Mouse (Mus musculus): ENCODE results near the gene Lao1. TPM values are rescaled to one million over a fixed set of nuclear protein-coding genes. Genes with fewer than 3 reads are reported as not detected.

Lao1 gene
- polyA plus RNA-seq, 1 experiment from 2014 or later = not detected

GRCm38 (mm10) chr4:119011050-119011680 lies 49.8 kb downstream of the Lao1 start:
- WGBS = 62% methylated on average over 10 of the region's 10 CpGs
- H3K4me3 ChIP-seq (ENCODE audit: low read length) = no peak overlapping the region
- H3K4me2 ChIP-seq (replicated peaks; ENCODE audit: low read depth, low read length) = no peak overlapping the region
- no peak overlapping the region for H3K27ac ChIP-seq (ENCODE audit: low read length)
- no peaks in the 10 kb centered on the region for H3K4me1 ChIP-seq (ENCODE audit: insufficient read depth, low read length)
- no peak for ATAC-seq (ENCODE audit: low FRiP score, low TSS enrichment)
- H3K9me3 ChIP-seq (ENCODE audit: low read length) = no peaks in the 10 kb centered on the region
- no peak overlapping the region for H3K9ac ChIP-seq (replicated peaks; ENCODE audit: low read length)
- H3K27me3 ChIP-seq (ENCODE audit: insufficient read depth, low read length) = no peaks in the 10 kb centered on the region
- no peaks in the 10 kb centered on the region for H3K36me3 ChIP-seq (ENCODE audit: insufficient read depth, low read length)

GRCm38 (mm10) chr4:119013031-119013430 lies 51.7 kb downstream of the Lao1 start:
- Histone ChIP-seq H3K27me3 (ENCODE audit: insufficient read depth, low read length) (no peaks in the 10 kb centered on the region), H3K4me2 (replicated peaks; ENCODE audit: low read depth, low read length) (no peak overlapping the region), H3K4me1 (ENCODE audit: insufficient read depth, low read length) (no peaks in the 10 kb centered on the region), H3K9ac (replicated peaks; ENCODE audit: low read length) (no peak overlapping the region), H3K9me3 (ENCODE audit: low read length) (no peaks in the 10 kb centered on the region), H3K36me3 (ENCODE audit: insufficient read depth, low read length) (no peaks in the 10 kb centered on the region), H3K4me3 (ENCODE audit: low read length) (no peak overlapping the region), H3K27ac (ENCODE audit: low read length) (no peak overlapping the region)
- no peak for ATAC-seq (ENCODE audit: low FRiP score, low TSS enrichment)
- 87% methylated on average over 5 of the region's 5 CpGs for WGBS

GRCm38 (mm10) chr4:119014997-119015396 lies 53.6 kb downstream of the Lao1 start:
- Histone ChIP-seq H3K4me2 (replicated peaks; ENCODE audit: low read depth, low read length) (no peak overlapping the region), H3K9ac (replicated peaks; ENCODE audit: low read length) (no peak overlapping the region), H3K4me3 (ENCODE audit: low read length) (no peak overlapping the region), H3K9me3 (ENCODE audit: low read length) (no peaks in the 10 kb centered on the region), H3K4me1 (ENCODE audit: insufficient read depth, low read length) (peaks cover 14% of the 10 kb centered on the region), H3K27ac (ENCODE audit: low read length) (no peak overlapping the region), H3K36me3 (ENCODE audit: insufficient read depth, low read length) (no peaks in the 10 kb centered on the region), H3K27me3 (ENCODE audit: insufficient read depth, low read length) (no peaks in the 10 kb centered on the region)
- ATAC-seq (ENCODE audit: low FRiP score, low TSS enrichment) = no peak

- no peak overlapping the region for H3K4me3 ChIP-seq (ENCODE audit: low read length)
- ATAC-seq (ENCODE audit: low FRiP score, low TSS enrichment) = no peak
- 59% methylated on average over 6 of the region's 6 CpGs for WGBS
Observed at GRCm38 (mm10) chr4:119015557-119015956, 54.2 kb downstream of the Lao1 start.

GRCm38 (mm10) chr4:119017078-119017477 lies 55.7 kb downstream of the Lao1 start:
- ATAC-seq (ENCODE audit: low FRiP score, low TSS enrichment) = no peak
- H3K27me3 ChIP-seq (ENCODE audit: insufficient read depth, low read length) = no peaks in the 10 kb centered on the region
- H3K9ac ChIP-seq (replicated peaks; ENCODE audit: low read length) = no peak overlapping the region
- no peaks in the 10 kb centered on the region for H3K36me3 ChIP-seq (ENCODE audit: insufficient read depth, low read length)
- H3K4me2 ChIP-seq (replicated peaks; ENCODE audit: low read depth, low read length) = no peak overlapping the region
- no peaks in the 10 kb centered on the region for H3K9me3 ChIP-seq (ENCODE audit: low read length)
- 93% methylated on average over 5 of the region's 5 CpGs for WGBS
- no peak overlapping the region for H3K4me3 ChIP-seq (ENCODE audit: low read length)
- H3K4me1 ChIP-seq (ENCODE audit: insufficient read depth, low read length) = peaks cover 21% of the 10 kb centered on the region
- H3K27ac ChIP-seq (ENCODE audit: low read length) = no peak overlapping the region

More at GRCm38 (mm10) chr4:119015557-119015956, 54.2 kb downstream of the Lao1 start:
- H3K4me1 ChIP-seq (ENCODE audit: insufficient read depth, low read length) = peaks cover 14% of the 10 kb centered on the region
- H3K36me3 ChIP-seq (ENCODE audit: insufficient read depth, low read length) = no peaks in the 10 kb centered on the region
- no peaks in the 10 kb centered on the region for H3K9me3 ChIP-seq (ENCODE audit: low read length)
- no peaks in the 10 kb centered on the region for H3K27me3 ChIP-seq (ENCODE audit: insufficient read depth, low read length)
- H3K4me2 ChIP-seq (replicated peaks; ENCODE audit: low read depth, low read length) = no peak overlapping the region
- H3K9ac ChIP-seq (replicated peaks; ENCODE audit: low read length) = no peak overlapping the region
- H3K27ac ChIP-seq (ENCODE audit: low read length) = no peak overlapping the region

Other genes starting within 250 kb of the Lao1 start
- gene Olfr1340, start 241.4 kb upstream of the Lao1 start, polyA plus RNA-seq (2015; fragmentation: Nextera tagmentation; extraction: Ambion mirVana) = not detected in 2 replicates
- not detected in 2 replicates for gene Olfr1339, start 229.4 kb upstream of the Lao1 start, polyA plus RNA-seq (2015; fragmentation: Nextera tagmentation; extraction: Ambion mirVana)
- gene Olfr1338, start 202.8 kb upstream of the Lao1 start, polyA plus RNA-seq (2015; fragmentation: Nextera tagmentation; extraction: Ambion mirVana) = not detected in 2 replicates
- not detected in 2 replicates for gene Olfr1337, start 179.0 kb upstream of the Lao1 start, polyA plus RNA-seq (2015; fragmentation: Nextera tagmentation; extraction: Ambion mirVana)
- not detected in 2 replicates for gene Olfr1335, start 151.6 kb upstream of the Lao1 start, polyA plus RNA-seq (2015; fragmentation: Nextera tagmentation; extraction: Ambion mirVana)
- not detected in 2 replicates for gene Olfr1333, start 125.3 kb upstream of the Lao1 start, polyA plus RNA-seq (2015; fragmentation: Nextera tagmentation; extraction: Ambion mirVana)
- gene Olfr1331, start 96.9 kb upstream of the Lao1 start, polyA plus RNA-seq (2015; fragmentation: Nextera tagmentation; extraction: Ambion mirVana) = not detected in 2 replicates
- not detected in 2 replicates for gene Olfr1330, start 73.0 kb upstream of the Lao1 start, polyA plus RNA-seq (2015; fragmentation: Nextera tagmentation; extraction: Ambion mirVana)
- not detected in 2 replicates for gene Olfr1329, start 44.1 kb upstream of the Lao1 start, polyA plus RNA-seq (2015; fragmentation: Nextera tagmentation; extraction: Ambion mirVana)
- gene Olfr1328, start 23.0 kb upstream of the Lao1 start, polyA plus RNA-seq (2015; fragmentation: Nextera tagmentation; extraction: Ambion mirVana) = not detected in 2 replicates
- gene Slc2a1, start 147.1 kb downstream of the Lao1 start, polyA plus RNA-seq (2015; fragmentation: Nextera tagmentation; extraction: Ambion mirVana) = 98.6 and 98.8 TPM in 2 replicates
- gene Zfp691, start 212.6 kb downstream of the Lao1 start, polyA plus RNA-seq (2015; fragmentation: Nextera tagmentation; extraction: Ambion mirVana) = 9.5 and 9.8 TPM in 2 replicates
- gene Ermap, start 228.4 kb downstream of the Lao1 start, polyA plus RNA-seq (2015; fragmentation: Nextera tagmentation; extraction: Ambion mirVana) = 1.4 and 1.8 TPM in 2 replicates
- 121 and 125 TPM in 2 replicates for gene Svbp, start 233.7 kb downstream of the Lao1 start, polyA plus RNA-seq (2015; fragmentation: Nextera tagmentation; extraction: Ambion mirVana)

Measured in kidney, embryonic 16.5 days (tissue).